Mouse (Mus musculus) midbrain, embryonic 12.5 days (tissue): ENCODE results near the gene Camkmt. TPM values are rescaled to one million over a fixed set of nuclear protein-coding genes. Genes with fewer than 3 reads are reported as not detected.

ENCODE experiments used
- ATAC-seq: fragments of 200-750 bp; cut with Nextera tagmentation; 2 replicates; pipeline ENCODE4 v1.8.0; 2017; ENCODE audit warnings: low read depth, moderate TSS enrichment, moderate library complexity; ENCODE audit not compliant: low FRiP score
- H3K27ac ChIP-seq: fragments of 300-500 bp; sonication (generic); replicated peaks from 2 replicates; pipeline ENCODE4 v1.5.1; 2016; ENCODE audit warnings: mild to moderate bottlenecking
- H3K27me3 ChIP-seq: fragments of 300-500 bp; sonication (generic); 2 replicates; pipeline ENCODE4 v1.6.1; 2016; ENCODE audit warnings: mild to moderate bottlenecking
- H3K36me3 ChIP-seq: fragments of 300-500 bp; sonication (generic); 2 replicates; pipeline ENCODE4 v1.6.1; 2016
- H3K4me1 ChIP-seq: fragments of 300-500 bp; sonication (generic); 2 replicates; pipeline ENCODE4 v1.6.1; 2016
- H3K4me2 ChIP-seq: fragments of 300-500 bp; sonication (generic); replicated peaks from 2 replicates; pipeline ENCODE4 v1.6.1; 2016; ENCODE audit warnings: mild to moderate bottlenecking, moderate library complexity
- H3K4me3 ChIP-seq: fragments of 300-500 bp; sonication (generic); 2 replicates; pipeline ENCODE4 v1.5.1; 2016; ENCODE audit warnings: mild to moderate bottlenecking
- H3K9ac ChIP-seq: fragments of 300-500 bp; sonication (generic); replicated peaks from 2 replicates; pipeline ENCODE4 v1.6.1; 2016; ENCODE audit warnings: mild to moderate bottlenecking, moderate library complexity
- H3K9me3 ChIP-seq: fragments of 300-500 bp; sonication (generic); 2 replicates; pipeline ENCODE4 v1.6.1; 2016; ENCODE audit warnings: mild to moderate bottlenecking
- WGBS: fragments of 180-500 bp; shearing (Covaris S2); methylation state at CpG from one replicate; pipeline ENCODE4 v1.1.7; 2016; 5-methylcytosine and 5-hydroxymethylcytosine counted together
- polyA plus RNA-seq: library from polyadenylated mRNA; unstranded; fragments of >200 nt; fragmentation: Nextera tagmentation; extraction: Ambion mirVana; gene quantifications from 2 replicates; pipeline ENCODE4 v1.2.1, GENCODE M21; 2016

The Camkmt gene
- polyA plus RNA-seq, 1 experiment from 2014 or later = 15.3 TPM

GRCm38 (mm10) chr17:85144141-85144540 lies 53.8 kb downstream of the Camkmt start:
- H3K4me2 ChIP-seq = no peak overlapping the region
- H3K9ac ChIP-seq = no peak overlapping the region
- no peak for ATAC-seq
- H3K36me3 ChIP-seq = no peaks in the 10 kb centered on the region
- no peak overlapping the region for H3K4me3 ChIP-seq
- H3K9me3 ChIP-seq = no peaks in the 10 kb centered on the region
- H3K27ac ChIP-seq = no peak overlapping the region
- WGBS = 91% methylated on average over 6 of the region's 6 CpGs
- H3K4me1 ChIP-seq = peaks cover 9% of the 10 kb centered on the region
- no peaks in the 10 kb centered on the region for H3K27me3 ChIP-seq

GRCm38 (mm10) chr17:85148348-85148747 lies 58.0 kb downstream of the Camkmt start:
- Histone ChIP-seq H3K4me2 (no peak overlapping the region), H3K9me3 (no peaks in the 10 kb centered on the region), H3K27me3 (no peaks in the 10 kb centered on the region), H3K27ac (no peak overlapping the region), H3K36me3 (no peaks in the 10 kb centered on the region), H3K9ac (no peak overlapping the region), H3K4me3 (no peak overlapping the region), H3K4me1 (0 out of 2 replicates have a peak, but pooled peaks cover 3% of the 10 kb centered on the region)
- no peak for ATAC-seq
- 89% methylated on average over 1 of the region's 1 CpGs for WGBS

GRCm38 (mm10) chr17:85149211-85149738 lies 58.9 kb downstream of the Camkmt start:
- H3K9me3 ChIP-seq = no peaks in the 10 kb centered on the region
- no peak for ATAC-seq
- 27% methylated on average over 3 of the region's 3 CpGs for WGBS
- no peak overlapping the region for H3K4me3 ChIP-seq
- no peaks in the 10 kb centered on the region for H3K36me3 ChIP-seq
- H3K27me3 ChIP-seq = no peaks in the 10 kb centered on the region
- H3K27ac ChIP-seq = no peak overlapping the region
- no peak overlapping the region for H3K4me2 ChIP-seq
- no peak overlapping the region for H3K9ac ChIP-seq
- 0 out of 2 replicates have a peak, but pooled peaks cover 3% of the 10 kb centered on the region for H3K4me1 ChIP-seq

- 72% methylated on average over 8 of the region's 8 CpGs for WGBS
- no peak overlapping the region for H3K27ac ChIP-seq
- no peak overlapping the region for H3K4me2 ChIP-seq
- no peaks in the 10 kb centered on the region for H3K36me3 ChIP-seq
- 0 out of 2 replicates have a peak, but pooled peaks cover 3% of the 10 kb centered on the region for H3K4me1 ChIP-seq
- H3K9me3 ChIP-seq = no peaks in the 10 kb centered on the region
- no peak overlapping the region for H3K9ac ChIP-seq
- ATAC-seq = no peak
- no peaks in the 10 kb centered on the region for H3K27me3 ChIP-seq
- no peak overlapping the region for H3K4me3 ChIP-seq
These were observed 60.9 kb downstream of the Camkmt start for GRCm38 (mm10) chr17:85151264-85151663.

GRCm38 (mm10) chr17:85158202-85158601 lies 67.8 kb downstream of the Camkmt start:
- Histone ChIP-seq H3K36me3 (no peaks in the 10 kb centered on the region), H3K4me1 (0 out of 2 replicates have a peak, but pooled peaks cover 2% of the 10 kb centered on the region), H3K9me3 (no peaks in the 10 kb centered on the region), H3K27me3 (no peaks in the 10 kb centered on the region), H3K4me2 (no peak overlapping the region), H3K9ac (no peak overlapping the region), H3K27ac (no peak overlapping the region), H3K4me3 (no peak overlapping the region)
- no peak for ATAC-seq
- WGBS = 73% methylated on average over 4 of the region's 4 CpGs

- Histone ChIP-seq H3K36me3 (no peaks in the 10 kb centered on the region), H3K27me3 (no peaks in the 10 kb centered on the region), H3K9me3 (no peaks in the 10 kb centered on the region), H3K4me1 (0 out of 2 replicates have a peak, but pooled peaks cover 2% of the 10 kb centered on the region), H3K27ac (no peak overlapping the region), H3K9ac (no peak overlapping the region), H3K4me2 (no peak overlapping the region), H3K4me3 (no peak overlapping the region)
- WGBS = 85% methylated on average over 8 of the region's 8 CpGs
- ATAC-seq = no peak
These were observed 69.2 kb downstream of the Camkmt start for GRCm38 (mm10) chr17:85159526-85159925.

- no peak overlapping the region for H3K4me2 ChIP-seq
- H3K27ac ChIP-seq = no peak overlapping the region
- no peaks in the 10 kb centered on the region for H3K36me3 ChIP-seq
- H3K9ac ChIP-seq = no peak overlapping the region
- H3K27me3 ChIP-seq = no peaks in the 10 kb centered on the region
- H3K4me3 ChIP-seq = no peak overlapping the region
- ATAC-seq = no peak
- WGBS = 94% methylated on average over 8 of the region's 8 CpGs
- no peaks in the 10 kb centered on the region for H3K9me3 ChIP-seq
- H3K4me1 ChIP-seq = 0 out of 2 replicates have a peak, but pooled peaks cover 3% of the 10 kb centered on the region
These were observed 70.4 kb downstream of the Camkmt start for GRCm38 (mm10) chr17:85160786-85161185.

GRCm38 (mm10) chr17:85162569-85163271 lies 72.4 kb downstream of the Camkmt start:
- H3K4me2 ChIP-seq = no peak overlapping the region

GRCm38 (mm10) chr17:85163272-85163610 lies 72.9 kb downstream of the Camkmt start:
- Histone ChIP-seq H3K9me3 (no peaks in the 10 kb centered on the region), H3K36me3 (no peaks in the 10 kb centered on the region), H3K4me1 (0 out of 2 replicates have a peak, but pooled peaks cover 3% of the 10 kb centered on the region), H3K4me2 (no peak overlapping the region), H3K9ac (no peak overlapping the region), H3K27ac (no peak overlapping the region), H3K4me3 (no peak overlapping the region), H3K27me3 (no peaks in the 10 kb centered on the region)
- ATAC-seq = no peak
- 94% methylated on average over 4 of the region's 4 CpGs for WGBS

More at GRCm38 (mm10) chr17:85162569-85163271, 72.4 kb downstream of the Camkmt start:
- no peaks in the 10 kb centered on the region for H3K36me3 ChIP-seq
- 77% methylated on average over 7 of the region's 7 CpGs for WGBS
- no peaks in the 10 kb centered on the region for H3K27me3 ChIP-seq
- 0 out of 2 replicates have a peak, but pooled peaks cover 4% of the 10 kb centered on the region for H3K4me1 ChIP-seq
- H3K27ac ChIP-seq = no peak overlapping the region
- H3K9me3 ChIP-seq = no peaks in the 10 kb centered on the region
- no peak for ATAC-seq
- H3K4me3 ChIP-seq = no peak overlapping the region
- H3K9ac ChIP-seq = no peak overlapping the region

- Histone ChIP-seq H3K27ac (no peak overlapping the region), H3K27me3 (no peaks in the 10 kb centered on the region), H3K4me2 (no peak overlapping the region), H3K4me1 (peaks cover 8% of the 10 kb centered on the region), H3K9ac (no peak overlapping the region), H3K9me3 (no peaks in the 10 kb centered on the region), H3K36me3 (no peaks in the 10 kb centered on the region), H3K4me3 (no peak overlapping the region)
- 91% methylated on average over 2 of the region's 2 CpGs for WGBS
- ATAC-seq = no peak
These were observed 78.4 kb downstream of the Camkmt start for GRCm38 (mm10) chr17:85168761-85169160.

GRCm38 (mm10) chr17:85170541-85171255 lies 80.3 kb downstream of the Camkmt start:
- Histone ChIP-seq H3K36me3 (no peaks in the 10 kb centered on the region), H3K4me2 (no peak overlapping the region), H3K4me1 (peaks cover 8% of the 10 kb centered on the region), H3K9ac (no peak overlapping the region), H3K9me3 (no peaks in the 10 kb centered on the region), H3K27ac (no peak overlapping the region), H3K27me3 (no peaks in the 10 kb centered on the region), H3K4me3 (no peak overlapping the region)
- ATAC-seq = no peak
- WGBS = 73% methylated on average over 10 of the region's 10 CpGs

GRCm38 (mm10) chr17:85171951-85172350 lies 81.6 kb downstream of the Camkmt start:
- Histone ChIP-seq H3K4me1 (peaks cover 5% of the 10 kb centered on the region), H3K4me3 (no peak overlapping the region), H3K4me2 (no peak overlapping the region), H3K9me3 (no peaks in the 10 kb centered on the region), H3K27me3 (no peaks in the 10 kb centered on the region), H3K36me3 (no peaks in the 10 kb centered on the region), H3K27ac (no peak overlapping the region), H3K9ac (no peak overlapping the region)
- ATAC-seq = no peak; the same call in 1 of the 2 replicates
- WGBS = 15% methylated on average over 4 of the region's 4 CpGs
